ENCODE assay signal across 24 mouse cellular contexts in the genomic region with DNA sequence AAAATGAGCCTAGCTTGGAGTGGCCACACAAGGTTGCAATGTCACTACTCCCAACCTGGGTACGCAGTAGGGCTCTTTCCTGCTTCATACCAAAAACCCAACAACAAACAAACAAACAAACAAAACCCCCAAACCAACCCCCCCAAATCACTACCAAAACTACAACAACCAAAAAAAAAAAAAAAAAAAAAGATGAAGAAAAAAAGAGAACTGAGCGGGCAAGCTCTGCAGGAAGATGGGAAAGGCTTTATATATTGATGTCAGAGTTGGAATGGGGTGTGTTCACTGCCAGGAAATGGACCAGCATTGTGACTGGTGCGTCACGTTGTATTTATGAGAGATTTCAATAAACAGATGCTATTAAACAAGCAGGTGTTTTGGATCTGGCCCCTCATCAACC. TPM values are rescaled to one million over a fixed set of nuclear protein-coding genes. Genes with fewer than 3 reads are reported as not detected.
DNase-seq lines count a peak whose midpoint lies in the region; ATAC-seq and TF ChIP-seq lines count a peak whose summit lies in the region.
"Had no signal": no experiment of that assay in that cellular context is flagged by ENCODE, and none has a peak within 500 bp of the region (broad histone marks: within the 10 kb centered on the region; RNA-seq: fewer than 3 reads in every experiment).

No protein-coding gene starts in this region.

- H3K79me2 ChIP-seq in CH12.LX (replicated peaks; ENCODE audit: control insufficient read depth, extremely low read depth, insufficient read depth, poor library complexity, severe bottlenecking): no peaks in the 10 kb centered on the region; the same call in none of the 2 replicates
- H3K79me2 ChIP-seq in MEL (ENCODE audit: control insufficient read depth, insufficient read depth, low read length, poor library complexity): peaks cover 1% of the 10 kb centered on the region; the same call in 1 of the 2 replicates

- H3K4me2 ChIP-seq in forebrain, embryonic 14.5 days (ENCODE audit: low read length): no peak overlapping the region
- H3K4me2 ChIP-seq in forebrain, postnatal 0 days (ENCODE audit: low read depth): no peak overlapping the region
- H3K4me2 ChIP-seq in CH12.LX (ENCODE audit: insufficient read depth, low read depth, poor library complexity, severe bottlenecking): no peak overlapping the region

- no peak for ATAC-seq in forebrain, embryonic 14.5 days
- no peak for ATAC-seq in forebrain, postnatal 0 days
- ATAC-seq in megakaryocyte, adult 5-6 weeks (ENCODE audit: poor library complexity, severe bottlenecking): no peak
- ATAC-seq in cerebellum, adult (ENCODE audit: insufficient number of reproducible peaks, low FRiP score, low TSS enrichment): no peak
- ATAC-seq: activated CD4-positive, CD25-positive, alpha-beta regulatory T cell, adult 4 months; CD4-positive, CD25-positive, alpha-beta regulatory T cell, adult 4 months; Patski had no signal

- in situ Hi-C loops in CH12.LX (cut with MboI; ENCODE audit: low pct_ligation_motif_present, low pct_unique_long_range_greater_than_20kb, low sequenced_read_pairs): no loop called here

- intact Hi-C loops in heart, postnatal 25 days (cut with DNase I): no loop called here

- H3K9me3 ChIP-seq in forebrain, embryonic 14.5 days (replicated peaks; ENCODE audit: control insufficient read depth, low read length): no peaks in the 10 kb centered on the region
- H3K9me3 ChIP-seq in forebrain, postnatal 0 days (ENCODE audit: low read length): no peaks in the 10 kb centered on the region
- no peaks in the 10 kb centered on the region for H3K9me3 ChIP-seq in megakaryocyte, embryonic 14.5 days
- H3K9me3 ChIP-seq in CH12.LX (replicated peaks; ENCODE audit: low read length): no peaks in the 10 kb centered on the region
- H3K9me3 ChIP-seq in MEL (replicated peaks; ENCODE audit: insufficient read depth, low read length): no peaks in the 10 kb centered on the region
- H3K9me3 ChIP-seq: G1E had no signal

- H3K9ac ChIP-seq in forebrain, embryonic 14.5 days (ENCODE audit: low read length): no peak overlapping the region
- no peak overlapping the region for H3K9ac ChIP-seq in forebrain, postnatal 0 days
- H3K9ac ChIP-seq in CH12.LX (ENCODE audit: insufficient read depth, low read depth) (no peak overlapping the region), MEL (ENCODE audit: control insufficient read depth, low read depth, low read length, poor library complexity, severe bottlenecking) (no peak overlapping the region)

- H3K4me1 ChIP-seq in forebrain, embryonic 14.5 days (ENCODE audit: control insufficient read depth, insufficient read depth, low read length): no peaks in the 10 kb centered on the region
- no peaks in the 10 kb centered on the region for H3K4me1 ChIP-seq in forebrain, postnatal 0 days (ENCODE audit: insufficient read depth)
- peaks cover 31% of the 10 kb centered on the region for H3K4me1 ChIP-seq in megakaryocyte, embryonic 14.5 days
- H3K4me1 ChIP-seq in CH12.LX (ENCODE audit: control insufficient read depth in 1 of 2, insufficient read depth in 2 of 2): peaks cover 0 to 46% of the 10 kb centered on the region in 2 experiments; a peak in 2 of 4 replicates
- H3K4me1 ChIP-seq in MEL (ENCODE audit: control insufficient read depth in 1 of 2, insufficient read depth in 2 of 2, low read length in 2 of 2): no peaks in the 10 kb centered on the region

- DNase-seq in forebrain, embryonic 14.5 days (ENCODE audit: low spot score): no peak
- DNase-seq in forebrain, postnatal 0 days: no peak
- no peak for DNase-seq in CH12.LX (ENCODE audit: extremely low read depth)
- no peak for DNase-seq in MEL (ENCODE audit: low read depth, low spot score)
- no peak for DNase-seq in heart, postnatal 25 days (ENCODE audit: low spot score)
- DNase-seq: adrenal gland, adult 2 months; adrenal gland, adult 8-10 months; adrenal gland, postnatal 10 days; adrenal gland, postnatal 14 days; adrenal gland, postnatal 25 days; adrenal gland, postnatal 36 days; B cell, adult 2 months; cerebellum, adult 11 months; cerebellum, adult 11-12 months; cerebellum, adult 18-20 months; cerebellum, adult 2 months; cerebellum, adult 8-10 months had no signal

- H3K36me3 ChIP-seq in forebrain, embryonic 14.5 days (ENCODE audit: control insufficient read depth, insufficient read depth, low read length): 0 out of 2 replicates have a peak, but pooled peaks cover 3% of the 10 kb centered on the region
- peaks cover 8% of the 10 kb centered on the region; the same call in 1 of the 2 replicates for H3K36me3 ChIP-seq in forebrain, postnatal 0 days (ENCODE audit: insufficient read depth)
- peaks cover 83% of the 10 kb centered on the region for H3K36me3 ChIP-seq in megakaryocyte, embryonic 14.5 days (replicated peaks; ENCODE audit: low read length)
- peaks cover 70 to 87% of the 10 kb centered on the region in 2 experiments for H3K36me3 ChIP-seq in CH12.LX (replicated peaks in 1 of 2; ENCODE audit: control insufficient read depth in 1 of 2, insufficient read depth in 1 of 2, low read length in 1 of 2)
- no peaks in the 10 kb centered on the region; a peak in 2 of 4 replicates for H3K36me3 ChIP-seq in MEL (ENCODE audit: control insufficient read depth in 1 of 2, insufficient read depth in 2 of 2, low read length in 2 of 2)

- H3K27ac ChIP-seq in forebrain, embryonic 14.5 days (ENCODE audit: low read depth, low read length): 0 out of 2 replicates have a peak overlapping the region, but pooled peaks have one; percentile 5
- no peak overlapping the region for H3K27ac ChIP-seq in forebrain, postnatal 0 days (ENCODE audit: low read depth, low read length)
- H3K27ac ChIP-seq in CH12.LX (ENCODE audit: insufficient read depth, low read depth) (no peak overlapping the region), MEL (ENCODE audit: control insufficient read depth, low read depth, low read length) (no peak overlapping the region)

- H3K4me3 ChIP-seq in forebrain, embryonic 14.5 days (ENCODE audit: low read depth, low read length): no peak overlapping the region
- H3K4me3 ChIP-seq in forebrain, postnatal 0 days (ENCODE audit: low read depth, low read length): no peak overlapping the region
- peak overlapping the region; percentile 67 for H3K4me3 ChIP-seq in megakaryocyte, embryonic 14.5 days (replicated peaks)
- H3K4me3 ChIP-seq in CH12.LX (replicated peaks in 1 of 3; ENCODE audit: low read depth in 2 of 3, low read length in 2 of 3, poor library complexity in 1 of 3) (no peak overlapping the region), MEL (ENCODE audit: control insufficient read depth in 1 of 2, insufficient read depth in 1 of 2, low read depth in 2 of 2, low read length in 2 of 2) (no peak overlapping the region)

- TF ChIP-seq EP300 in CH12.LX (IDR thresholded peaks at IDR 0.05; ENCODE audit: low read length) (no peak), MEL (IDR thresholded peaks at IDR 0.05; ENCODE audit: low read depth in 1 of 2, low read length in 2 of 2) (no peak)

- TF ChIP-seq RAD21 in CH12.LX (IDR thresholded peaks at IDR 0.05; ENCODE audit: low read depth, low read length) (no peak), MEL (IDR thresholded peaks at IDR 0.05; ENCODE audit: low read depth, low read length) (no peak)

- no peak for TF ChIP-seq CTCF in forebrain, postnatal 0 days (IDR thresholded peaks at IDR 0.05; ENCODE audit: low read depth)
- no peak for TF ChIP-seq CTCF in CH12.LX (conservative IDR thresholded peaks at IDR 0.05 in 1 of 2, IDR thresholded peaks at IDR 0.05 in 1 of 2; ENCODE audit: low read depth in 2 of 2, low read length in 2 of 2)
- TF ChIP-seq CTCF in MEL (IDR thresholded peaks at IDR 0.05 in 2 of 3, conservative IDR thresholded peaks at IDR 0.05 in 1 of 3; ENCODE audit: control insufficient read depth in 1 of 3, insufficient read depth in 1 of 3, low read depth in 2 of 3, low read length in 3 of 3, poor library complexity in 1 of 3, severe bottlenecking in 1 of 3): no peak

- dilution Hi-C loops in CH12.LX (cut with MboI; ENCODE audit: extremely low pct_ligation_motif_present, extremely low pct_unique_long_range_greater_than_20kb, low sequenced_read_pairs): no loop called here

- WGBS in forebrain, embryonic 14.5 days: 93% methylated on average over 4 of the region's 4 CpGs
- WGBS in forebrain, postnatal 0 days: 87% methylated on average over 4 of the region's 4 CpGs

- no peaks in the 10 kb centered on the region for H3K27me3 ChIP-seq in forebrain, embryonic 14.5 days (replicated peaks; ENCODE audit: control insufficient read depth, insufficient read depth, low read length)
- H3K27me3 ChIP-seq in forebrain, postnatal 0 days (ENCODE audit: insufficient read depth, low read length): no peaks in the 10 kb centered on the region
- no peaks in the 10 kb centered on the region for H3K27me3 ChIP-seq in megakaryocyte, embryonic 14.5 days (replicated peaks)
- H3K27me3 ChIP-seq in CH12.LX (replicated peaks) (no peaks in the 10 kb centered on the region), MEL (ENCODE audit: control insufficient read depth in 1 of 2, insufficient read depth in 2 of 2, low read length in 2 of 2) (no peaks in the 10 kb centered on the region)
- H3K27me3 ChIP-seq: Patski had no signal

- no peak for TF ChIP-seq POLR2A in CH12.LX (IDR thresholded peaks at IDR 0.05; ENCODE audit: low read depth, low read length)
- TF ChIP-seq POLR2A in MEL (IDR thresholded peaks at IDR 0.05; ENCODE audit: control insufficient read depth in 1 of 2, insufficient read depth in 1 of 2, low read depth in 1 of 2, low read length in 2 of 2, poor library complexity in 1 of 2): no peak

TF ChIP-seq in CH12.LX, 34 proteins besides CTCF, POLR2A, EP300 and RAD21 (continues in another document):
- TF ChIP-seq UBTF (IDR thresholded peaks at IDR 0.05; ENCODE audit: low read depth, low read length): no peak
- TF ChIP-seq CHD2 (IDR thresholded peaks at IDR 0.05; ENCODE audit: low read length): no peak

TF ChIP-seq in MEL, 35 proteins besides CTCF, POLR2A, EP300 and RAD21:
- TF ChIP-seq ZNF384 (IDR thresholded peaks at IDR 0.05; ENCODE audit: low read depth, low read length): peak; percentile 61; the same call in 1 of the 2 replicates
- TF ChIP-seq POLR2AphosphoS2 (IDR thresholded peaks at IDR 0.05; ENCODE audit: low read length): no peak

RNA-seq across cellular contexts. Expression of a gene that starts 33.0 kb away (rescaled TPM):
- 13.5 and 16.2 TPM in 2 replicates for polyA plus RNA-seq in forebrain, embryonic 14.5 days (2014; fragmentation: Nextera tagmentation; extraction: Ambion mirVana)
- total RNA-seq in forebrain, postnatal 0 days (2014; rRNA removed): 21.2 and 21.4 TPM in 2 replicates
- polyA plus RNA-seq in forebrain, postnatal 0 days (2015; fragmentation: Nextera tagmentation; extraction: Ambion mirVana): 14.3 and 19.4 TPM in 2 replicates
- 35.6 and 41.3 TPM in 2 replicates for polyA plus RNA-seq in megakaryocyte, embryonic 14.5 days (2012; ENCODE audit: insufficient read depth, low replicate concordance)
- 109 and 112 TPM in 2 replicates for total RNA-seq in megakaryocyte, adult 5-6 weeks (2015)
- total RNA-seq in megakaryocyte, adult 5-6 weeks (2017): 156 and 160 TPM in 2 replicates
- 118 and 130 TPM in 2 replicates for total RNA-seq in CH12.LX (2012; rRNA removed)
- total RNA-seq in CH12.LX (2014; rRNA removed): 70.4 and 72.5 TPM in 2 replicates
- polyA plus RNA-seq in CH12.LX (2012; ENCODE audit: insufficient read length, low read depth): 113 and 123 TPM in 2 replicates
- 45.3 and 45.7 TPM in 2 replicates for total RNA-seq in MEL (2012; rRNA removed)
- 10 to 100 TPM in 1 of 2 experiments, not detected in 1; 68.9 TPM for polyA plus RNA-seq in MEL (2012; ENCODE audit: insufficient read depth in 1 of 2, insufficient read length in 2 of 2, low read depth in 1 of 2, low replicate concordance in 2 of 2, missing spikeins in 1 of 2)
- total RNA-seq in heart, postnatal 25 days (2021): 1 to 10 TPM; 5.4 to 6.3 TPM
